Mouse (Mus musculus) adrenal gland, adult 8-10 months (tissue): ENCODE measurements around the gene Ppp6r1. TPM values are rescaled to one million over a fixed set of nuclear protein-coding genes. Genes with fewer than 3 reads are reported as not detected.
"Not testable (repeated sequence)": the region's sequence is repeated elsewhere in the genome, so short reads cannot be mapped to it uniquely, and the experiment has no call there.

Source experiments
- DNase-seq: peaks from one replicate; pipeline ENCODE4 v3.0.0; 2022
- total RNA-seq, 4 experiments: library from RNA; stranded (reverse); gene quantifications; 2 replicates each; pipeline ENCODE4 v1.2.4; 2022

The Ppp6r1 gene
- total RNA-seq, 4 experiments from 2014 or later = 97.9 to 103 (median 98.5) TPM

- no peak for DNase-seq
These were observed 45.9 kb downstream of the Ppp6r1 start for GRCm38 (mm10) chr7:4612956-4613355.

DNA sequence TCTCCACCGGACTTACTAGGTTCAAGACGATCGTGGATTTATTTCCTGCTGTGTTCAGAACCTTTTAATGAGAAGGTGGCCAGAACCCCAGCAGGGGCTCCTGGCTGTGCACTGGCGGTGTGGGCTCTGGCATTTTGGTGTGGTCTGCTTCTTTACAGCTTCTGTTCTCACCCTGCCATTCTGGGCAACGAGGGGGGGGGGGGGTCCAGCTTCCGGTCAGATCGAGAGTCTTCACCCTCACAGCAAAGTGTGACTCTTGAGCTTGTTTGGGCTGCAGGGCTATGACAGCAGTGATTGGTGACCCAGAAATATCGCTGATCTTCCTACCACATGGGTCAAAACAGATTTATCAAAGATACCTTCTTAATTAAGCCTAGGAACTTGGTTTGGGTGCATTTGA is 46.4 kb downstream of the Ppp6r1 start:
- DNase-seq = no peak

DNA sequence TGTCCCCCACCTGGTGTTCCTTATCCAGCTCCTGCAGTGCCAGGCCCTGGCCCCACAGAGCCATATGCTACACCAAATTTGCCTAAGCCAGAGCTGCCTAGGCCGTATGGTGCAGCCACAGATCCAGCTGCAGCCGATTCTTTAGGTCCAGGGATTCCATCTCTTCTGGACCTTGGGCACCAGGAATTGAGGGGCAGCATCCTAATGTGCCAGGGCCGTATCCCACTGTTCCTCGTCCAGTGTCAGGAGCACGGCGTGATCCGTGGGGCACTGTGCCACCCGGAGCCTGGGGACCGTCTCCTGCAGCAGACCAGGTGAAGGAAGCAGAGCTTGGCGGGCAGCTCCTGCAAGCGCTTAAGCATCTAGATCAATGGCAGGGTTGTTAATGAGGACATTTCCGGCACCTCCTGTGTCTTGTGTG is 46.9 kb downstream of the Ppp6r1 start:
- no peak for DNase-seq

DNA sequence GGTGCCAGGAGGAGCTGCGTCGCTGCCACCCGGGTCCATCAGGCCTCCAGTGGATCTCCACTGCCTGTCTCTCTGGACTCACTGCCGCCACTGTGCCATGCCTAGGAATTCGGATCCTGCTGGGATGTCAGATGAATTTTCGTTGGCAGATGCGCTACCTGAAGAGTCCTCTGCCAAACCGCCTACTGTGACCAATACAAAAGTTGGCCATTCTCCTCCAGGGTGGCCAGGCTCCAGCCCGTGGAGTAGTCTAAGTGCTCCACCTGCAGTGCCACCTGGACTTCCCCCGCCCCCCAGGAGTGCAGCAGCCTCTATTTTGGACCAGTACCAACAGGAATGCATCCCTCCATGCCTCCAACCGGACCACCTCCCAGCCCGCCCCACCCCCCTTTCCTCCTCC is 47.3 kb downstream of the Ppp6r1 start:
- no peak for DNase-seq

DNA sequence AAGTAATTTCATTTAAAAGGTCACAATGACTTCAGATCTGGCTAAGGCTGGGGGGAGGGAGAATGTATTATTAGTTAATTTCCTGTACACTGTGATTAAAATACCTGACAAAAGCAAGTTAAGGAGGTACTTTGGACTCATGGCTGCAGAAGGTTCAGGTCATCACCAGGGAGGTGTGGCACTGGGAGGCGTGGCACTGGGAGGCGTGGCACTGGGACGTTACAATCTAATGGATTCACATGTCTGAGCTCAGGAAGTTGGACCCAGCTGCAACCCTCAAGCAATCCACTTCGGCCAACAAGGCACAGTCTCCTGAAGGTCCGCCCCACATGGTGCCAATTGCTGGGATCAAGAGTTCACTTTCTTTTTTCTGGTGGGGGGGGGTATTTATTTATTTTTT is 50.8 kb downstream of the Ppp6r1 start:
- no peak for DNase-seq

- DNase-seq = no peak
These were observed 54.9 kb downstream of the Ppp6r1 start, which contains the start of gene Ptprh for GRCm38 (mm10) chr7:4603873-4604272. Gene Ptprh (minus strand): TSS chr7:4604041.

DNA sequence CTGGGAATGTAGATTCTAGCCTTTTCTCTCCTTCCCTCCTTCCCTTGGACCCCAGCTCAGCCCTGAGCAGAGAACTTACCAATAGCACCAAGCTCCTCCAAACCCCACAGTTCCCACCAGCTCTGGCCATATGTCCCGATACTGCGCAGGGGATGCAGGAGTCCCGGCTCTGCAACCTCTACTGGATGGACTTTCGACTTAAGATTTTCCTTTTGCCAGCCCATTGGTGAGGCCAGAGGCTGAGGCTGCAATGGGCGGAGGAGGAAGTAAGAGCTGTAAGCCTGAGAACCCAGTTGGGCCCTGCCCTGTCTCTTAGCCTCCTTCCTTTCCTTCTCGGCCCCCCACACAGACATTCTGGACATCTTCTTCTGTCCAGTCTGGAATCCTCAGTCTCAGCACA is 55.9 kb downstream of the Ppp6r1 start:
- no peak for DNase-seq

GRCm38 (mm10) chr7:4597046-4597445 is 61.8 kb downstream of the Ppp6r1 start:
- DNase-seq = not testable (repeated sequence)

Other genes with a start within 250 kb of the Ppp6r1 start
- gene Rdh13, start 213.4 kb downstream of the Ppp6r1 start, total RNA-seq = 10 to 100 TPM; 16.7 to 21.4 (median 18.1) TPM
- 1 to 10 TPM; 2.0 to 6.7 (median 3.9) TPM for gene Eps8l1, start 198.3 kb downstream of the Ppp6r1 start, total RNA-seq
- 100 to 1,000 TPM in 3 of 4 experiments, 10 to 100 TPM in 1; 76.7 to 152 (median 113) TPM for gene Ppp1r12c, start 157.3 kb downstream of the Ppp6r1 start, total RNA-seq
- 1 to 10 TPM in 2 of 4 experiments, under 1 TPM in 2; 0.46 to 1.5 (median 1.1) TPM for gene Tnnt1, start 142.6 kb downstream of the Ppp6r1 start, total RNA-seq
- 1 to 10 TPM; 1.3 to 3.1 (median 2.5) TPM for gene Tnni3, start 134.8 kb downstream of the Ppp6r1 start, total RNA-seq
- 1 to 10 TPM in 2 of 4 experiments, under 1 TPM in 2; 0.64 to 1.2 (median 1.0) TPM for gene Dnaaf3, start 126.6 kb downstream of the Ppp6r1 start, total RNA-seq
- 10 to 100 TPM in 1 of 4 experiments, 1 to 10 TPM in 3; 5.7 to 10.0 (median 8.6) TPM for gene Syt5, start 111.5 kb downstream of the Ppp6r1 start, total RNA-seq
- gene Ptprh, start 55.0 kb downstream of the Ppp6r1 start, total RNA-seq = not detected
- gene Tmem86b, start 27.6 kb downstream of the Ppp6r1 start, total RNA-seq = 10 to 100 TPM in 2 of 4 experiments, 1 to 10 TPM in 2; 6.6 to 14.2 (median 9.5) TPM
- 10 to 100 TPM; 43.1 to 66.5 (median 50.5) TPM for gene Hspbp1, start 26.0 kb upstream of the Ppp6r1 start, total RNA-seq
- gene Brsk1, start 31.6 kb upstream of the Ppp6r1 start, total RNA-seq = 1 to 10 TPM; 4.2 to 8.0 (median 7.4) TPM
- 1 to 10 TPM in 1 of 4 experiments, under 1 TPM in 3; 0.49 to 1.1 (median 0.73) TPM for gene Tmem150b, start 66.2 kb upstream of the Ppp6r1 start, total RNA-seq
- gene Kmt5c, start 81.1 kb upstream of the Ppp6r1 start, total RNA-seq = 10 to 100 TPM; 31.0 to 59.8 (median 43.8) TPM
- 10 to 100 TPM in 1 of 4 experiments, 1 to 10 TPM in 3; 5.1 to 10.3 (median 9.1) TPM for gene Cox6b2, start 94.1 kb upstream of the Ppp6r1 start, total RNA-seq
- not detected for gene Fam71e2, start 112.3 kb upstream of the Ppp6r1 start, total RNA-seq
- gene Il11, start 123.8 kb upstream of the Ppp6r1 start, total RNA-seq = under 1 TPM; 0.28 to 0.37 (median 0.32) TPM
- gene Tmem190, start 123.9 kb upstream of the Ppp6r1 start, total RNA-seq = not detected
- gene Tmem238, start 130.6 kb upstream of the Ppp6r1 start, total RNA-seq = 10 to 100 TPM in 2 of 4 experiments, 1 to 10 TPM in 2; 7.2 to 11.8 (median 10.1) TPM
- 100 to 1,000 TPM; 593 to 922 (median 693) TPM for gene Rpl28, start 133.9 kb upstream of the Ppp6r1 start, total RNA-seq
- 100 to 1,000 TPM in 3 of 4 experiments, 10 to 100 TPM in 1; 96.8 to 127 (median 118) TPM for gene Ube2s, start 153.6 kb upstream of the Ppp6r1 start, total RNA-seq
- gene Shisa7, start 185.7 kb upstream of the Ppp6r1 start, total RNA-seq = 1 to 10 TPM; 2.0 to 5.6 (median 4.0) TPM
- 10 to 100 TPM; 14.0 to 28.7 (median 19.1) TPM for gene Isoc2b, start 211.2 kb upstream of the Ppp6r1 start, total RNA-seq
- 10 to 100 TPM; 21.8 to 38.6 (median 30.3) TPM for gene Isoc2a, start 218.1 kb upstream of the Ppp6r1 start, total RNA-seq
- gene Gm36210, start 247.5 kb upstream of the Ppp6r1 start, total RNA-seq = under 1 TPM in 1 of 4 experiments, not detected in 3; 0.26 TPM